Comparison of ENCODE assay signal across 8 mouse cellular contexts in the genomic region with DNA sequence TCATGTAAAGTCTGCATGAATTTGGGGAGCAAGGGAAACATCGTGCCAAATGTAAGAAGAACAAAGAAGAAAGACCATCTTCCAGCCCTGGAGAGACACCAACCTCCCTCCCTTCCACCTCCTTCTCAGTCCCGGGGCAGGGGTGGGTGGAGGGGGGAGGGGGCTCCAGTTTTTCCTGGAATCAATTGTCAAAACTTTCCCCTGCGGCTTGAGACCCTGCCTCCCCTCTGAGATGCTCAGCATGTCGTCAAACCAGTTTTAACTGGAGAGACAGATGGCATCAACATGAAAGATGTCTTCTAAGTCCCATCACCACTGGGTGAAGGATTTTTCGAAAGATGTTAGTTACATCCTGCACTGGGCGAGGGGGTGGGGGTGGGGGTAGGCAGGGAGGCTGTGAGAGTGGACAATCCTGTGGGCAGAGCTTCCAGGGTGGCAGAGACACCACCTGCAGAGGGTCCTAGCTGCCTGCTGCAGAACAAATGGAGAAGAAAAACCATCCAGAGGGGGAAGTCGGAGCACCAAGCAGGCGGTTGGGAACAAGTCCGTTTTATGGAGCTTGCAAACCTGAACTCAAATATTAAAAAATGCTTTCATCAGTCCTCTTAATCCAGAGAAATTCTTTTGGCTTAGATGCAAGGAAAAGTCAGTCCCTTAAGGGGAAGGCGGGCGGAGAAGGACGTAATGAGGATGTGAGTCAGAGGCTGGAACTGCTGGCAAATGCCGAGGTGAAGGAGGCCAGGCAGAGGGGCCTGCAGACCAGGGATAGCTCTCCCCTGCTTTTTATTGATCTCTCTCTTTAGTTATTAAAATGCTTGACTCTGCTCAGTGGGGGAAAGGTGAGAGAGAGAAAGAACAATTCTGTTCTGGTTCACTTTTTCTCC.
A peak's percentile ranks its signal among the peaks of the same experiment; 100 is the strongest.
DNase-seq lines count a peak whose midpoint lies in the region; ATAC-seq lines count a peak whose summit lies in the region.

No protein-coding gene starts in this region.

- no peak overlapping the region for H3K4me2 ChIP-seq in kidney, embryonic 15.5 days
- no peak overlapping the region for H3K4me2 ChIP-seq in stomach, embryonic 16.5 days (ENCODE audit: low read depth, low read length)

- ATAC-seq in kidney, embryonic 15.5 days (replicated peaks; ENCODE audit: low FRiP score): no peak
- ATAC-seq in stomach, embryonic 16.5 days (ENCODE audit: insufficient read depth, low FRiP score): peak; percentile 82; the same call in 1 of the 2 replicates
- no peak for ATAC-seq in megakaryocyte, adult 5-6 weeks (ENCODE audit: poor library complexity, severe bottlenecking)

- WGBS in kidney, embryonic 15.5 days: 19% methylated on average over 13 of the region's 13 CpGs
- 15% methylated on average over 13 of the region's 13 CpGs for WGBS in stomach, embryonic 16.5 days

- H3K9ac ChIP-seq in kidney, embryonic 15.5 days: no peak overlapping the region
- H3K9ac ChIP-seq in stomach, embryonic 16.5 days (ENCODE audit: low read length): 0 out of 2 replicates have a peak overlapping the region, but pooled peaks have one; percentile 13

- no peak overlapping the region for H3K4me3 ChIP-seq in kidney, embryonic 15.5 days (replicated peaks)
- H3K4me3 ChIP-seq in stomach, embryonic 16.5 days (replicated peaks; ENCODE audit: low read length): no peak overlapping the region

- no peaks in the 10 kb centered on the region for H3K9me3 ChIP-seq in kidney, embryonic 15.5 days (replicated peaks)
- H3K9me3 ChIP-seq in stomach, embryonic 16.5 days (replicated peaks; ENCODE audit: control insufficient read depth, low read length): no peaks in the 10 kb centered on the region

- DNase-seq in 3T3-L1 (ENCODE audit: low read depth, low spot score) (peak; percentile 96), adipocyte (ENCODE audit: low spot score) (peak; percentile 68)
- peak; percentile 47 for DNase-seq in gastrocnemius, postnatal 10 days
- DNase-seq in spleen, adult 12 weeks (ENCODE audit: low spot score): no peak
- no peak for DNase-seq in right cerebral cortex, postnatal 14 days

- H3K4me1 ChIP-seq in kidney, embryonic 15.5 days: peaks cover 18% of the 10 kb centered on the region
- peaks cover 10% of the 10 kb centered on the region; the same call in 1 of the 2 replicates for H3K4me1 ChIP-seq in stomach, embryonic 16.5 days (ENCODE audit: control insufficient read depth, insufficient read depth, low read length)

- H3K27ac ChIP-seq in kidney, embryonic 15.5 days: peak overlapping the region; percentile 58; the same call in 1 of the 2 replicates
- peak overlapping the region; percentile 72 for H3K27ac ChIP-seq in stomach, embryonic 16.5 days (ENCODE audit: low read length)

- no peaks in the 10 kb centered on the region for H3K27me3 ChIP-seq in kidney, embryonic 15.5 days
- H3K27me3 ChIP-seq in stomach, embryonic 16.5 days (ENCODE audit: control insufficient read depth, insufficient read depth, low read length): no peaks in the 10 kb centered on the region

- H3K36me3 ChIP-seq in kidney, embryonic 15.5 days: no peaks in the 10 kb centered on the region
- no peaks in the 10 kb centered on the region for H3K36me3 ChIP-seq in stomach, embryonic 16.5 days (ENCODE audit: control insufficient read depth, insufficient read depth, low read length)

Comparison
In these comparisons a context has a peak if more than half of its experiments do, and no peak if none do; other contexts are left out.
1. DNase-seq: peak in 3T3-L1 (single experiment), adipocyte (single experiment) and gastrocnemius, postnatal 10 days (single experiment); none in spleen, adult 12 weeks (single experiment) and right cerebral cortex, postnatal 14 days (single experiment).